Mouse (Mus musculus) embryonic facial prominence, embryonic 15.5 days (tissue): ENCODE results near the gene Phkb. TPM values are rescaled to one million over a fixed set of nuclear protein-coding genes. Genes with fewer than 3 reads are reported as not detected.
"Not testable (repeated sequence)": the region's sequence is repeated elsewhere in the genome, so short reads cannot be mapped to it uniquely, and the experiment has no call there.

ENCODE experiments used
- ATAC-seq: fragments of 200-750 bp; cut with Nextera tagmentation; 2 replicates; pipeline ENCODE4 v1.8.0; 2017; ENCODE audit warnings: low read depth, moderate TSS enrichment; ENCODE audit not compliant: insufficient number of reproducible peaks, low FRiP score, low TSS enrichment
- H3K27ac ChIP-seq: fragments of 300-500 bp; sonication (generic); replicated peaks from 2 replicates; pipeline ENCODE4 v1.5.1; 2015; ENCODE audit warnings: mild to moderate bottlenecking, inconsistent platforms
- H3K27me3 ChIP-seq: fragments of 300-500 bp; sonication (generic); 2 replicates; pipeline ENCODE4 v1.6.1; 2015; ENCODE audit warnings: inconsistent platforms
- H3K36me3 ChIP-seq: fragments of 300-500 bp; sonication (generic); 2 replicates; pipeline ENCODE4 v1.6.1; 2015; ENCODE audit warnings: mild to moderate bottlenecking, inconsistent platforms
- H3K4me1 ChIP-seq: fragments of 300-500 bp; sonication (generic); 2 replicates; pipeline ENCODE4 v1.6.1; 2015; ENCODE audit warnings: inconsistent platforms
- H3K4me2 ChIP-seq: fragments of 300-500 bp; sonication (generic); replicated peaks from 2 replicates; pipeline ENCODE4 v1.6.1; 2015; ENCODE audit warnings: mild to moderate bottlenecking, inconsistent platforms
- H3K4me3 ChIP-seq: fragments of 300-500 bp; sonication (generic); replicated peaks from 2 replicates; pipeline ENCODE4 v1.5.1; 2015; ENCODE audit warnings: mild to moderate bottlenecking, inconsistent platforms
- H3K9ac ChIP-seq: fragments of 300-500 bp; sonication (generic); 2 replicates; pipeline ENCODE4 v1.6.1; 2015; ENCODE audit warnings: inconsistent platforms
- H3K9me3 ChIP-seq: fragments of 300-500 bp; sonication (generic); replicated peaks from 2 replicates; pipeline ENCODE4 v1.6.1; 2016; ENCODE audit warnings: inconsistent platforms
- WGBS: fragments of 180-500 bp; shearing (Covaris S2); methylation state at CpG from one replicate; pipeline ENCODE4 v1.1.7; 2015; 5-methylcytosine and 5-hydroxymethylcytosine counted together
- polyA plus RNA-seq: library from polyadenylated mRNA; unstranded; fragments of >200 nt; fragmentation: Nextera tagmentation; extraction: Ambion mirVana; gene quantifications from 2 replicates; pipeline ENCODE4 v1.2.1, GENCODE M21; 2015

Phkb gene
- 45.8 and 54.2 TPM in 2 replicates for polyA plus RNA-seq

- H3K9ac ChIP-seq: peak within 1 kb of the TSS; percentile 56
- peak; percentile 96 for ATAC-seq
Observed at GRCm38 (mm10) chr8:85840657-85841488, at the start of gene Phkb, which contains the start of gene Itfg1. Gene Phkb, plus strand, starts transcription at chr8:85840959. Gene Itfg1, minus strand, starts transcription at chr8:85840921.

GRCm38 (mm10) chr8:85796392-85796791 lies 44.4 kb upstream of the Phkb start:
- not testable (repeated sequence) for ATAC-seq, H3K36me3 ChIP-seq

More at GRCm38 (mm10) chr8:85840657-85841488, at the start of gene Phkb, which contains the start of gene Itfg1:
- Histone ChIP-seq H3K4me2 (peak within 1 kb of the TSS; percentile 73), H3K27me3 (no peaks in the 10 kb centered on the region), H3K27ac (peak within 1 kb of the TSS; percentile 94), H3K36me3 (peaks cover 6% of the 10 kb centered on the region; the same call in 1 of the 2 replicates), H3K4me3 (peak within 1 kb of the TSS; percentile 77), H3K4me1 (peaks cover 12% of the 10 kb centered on the region), H3K9me3 (no peaks in the 10 kb centered on the region)
- under 1% methylated on average over 54 of the region's 54 CpGs for WGBS

GRCm38 (mm10) chr8:85800164-85800563 lies 40.6 kb upstream of the Phkb start:
- ATAC-seq: no peak
- H3K9me3 ChIP-seq: no peaks in the 10 kb centered on the region
- H3K4me3 ChIP-seq: no peak overlapping the region
- no peak overlapping the region for H3K27ac ChIP-seq
- 86% methylated on average over 1 of the region's 1 CpGs for WGBS
- no peaks in the 10 kb centered on the region for H3K27me3 ChIP-seq
- no peak overlapping the region for H3K9ac ChIP-seq
- H3K36me3 ChIP-seq: peaks cover 4% of the 10 kb centered on the region; the same call in 1 of the 2 replicates
- H3K4me2 ChIP-seq: no peak overlapping the region
- no peaks in the 10 kb centered on the region for H3K4me1 ChIP-seq

More at GRCm38 (mm10) chr8:85796392-85796791, 44.4 kb upstream of the Phkb start:
- H3K4me3 ChIP-seq, H3K27ac ChIP-seq, H3K9ac ChIP-seq, H3K9me3 ChIP-seq, H3K4me1 ChIP-seq, H3K27me3 ChIP-seq, H3K4me2 ChIP-seq: not testable (repeated sequence)
- 96% methylated on average over 1 of the region's 1 CpGs for WGBS

GRCm38 (mm10) chr8:85801408-85801807 lies 39.4 kb upstream of the Phkb start:
- WGBS: 86% methylated on average over 1 of the region's 1 CpGs
- no peak overlapping the region for H3K4me3 ChIP-seq
- ATAC-seq: no peak
- H3K9ac ChIP-seq: no peak overlapping the region
- peaks cover 4% of the 10 kb centered on the region; the same call in 1 of the 2 replicates for H3K36me3 ChIP-seq
- no peaks in the 10 kb centered on the region for H3K27me3 ChIP-seq
- H3K4me1 ChIP-seq: no peaks in the 10 kb centered on the region
- no peak overlapping the region for H3K4me2 ChIP-seq
- H3K27ac ChIP-seq: no peak overlapping the region
- no peaks in the 10 kb centered on the region for H3K9me3 ChIP-seq

GRCm38 (mm10) chr8:85813621-85814020 lies 27.1 kb upstream of the Phkb start:
- Histone ChIP-seq H3K9ac (no peak overlapping the region), H3K27me3 (no peaks in the 10 kb centered on the region), H3K9me3 (no peaks in the 10 kb centered on the region), H3K4me2 (no peak overlapping the region), H3K4me1 (no peaks in the 10 kb centered on the region), H3K27ac (no peak overlapping the region), H3K36me3 (peaks cover 4% of the 10 kb centered on the region; the same call in 1 of the 2 replicates), H3K4me3 (no peak overlapping the region)
- no peak for ATAC-seq

GRCm38 (mm10) chr8:85839916-85840656 lies 673 bp upstream of the Phkb start:
- Histone ChIP-seq H3K4me1 (peaks cover 12% of the 10 kb centered on the region), H3K36me3 (peaks cover 11% of the 10 kb centered on the region), H3K9ac (peak overlapping the region; percentile 56), H3K27ac (peak overlapping the region; percentile 94), H3K4me3 (peak overlapping the region; percentile 77), H3K9me3 (no peaks in the 10 kb centered on the region), H3K4me2 (peak overlapping the region; percentile 73), H3K27me3 (no peaks in the 10 kb centered on the region)
- under 1% methylated on average over 21 of the region's 21 CpGs for WGBS
- ATAC-seq: no peak

- Histone ChIP-seq H3K4me3 (peak overlapping the region; percentile 77), H3K4me2 (peak overlapping the region; percentile 73), H3K27ac (peak overlapping the region; percentile 94), H3K9me3 (no peaks in the 10 kb centered on the region), H3K9ac (peak overlapping the region; percentile 56; the same call in 1 of the 2 replicates), H3K4me1 (peaks cover 12% of the 10 kb centered on the region), H3K36me3 (peaks cover 5% of the 10 kb centered on the region; the same call in 1 of the 2 replicates), H3K27me3 (no peaks in the 10 kb centered on the region)
- ATAC-seq: no peak
- 4% methylated on average over 4 of the region's 4 CpGs for WGBS
Observed at GRCm38 (mm10) chr8:85841489-85841795, 683 bp downstream of the Phkb start.

GRCm38 (mm10) chr8:85845887-85846286 lies 5.1 kb downstream of the Phkb start:
- no peak for ATAC-seq
- no peak overlapping the region for H3K4me2 ChIP-seq

GRCm38 (mm10) chr8:85854220-85855123 lies 13.7 kb downstream of the Phkb start:
- no peak overlapping the region for H3K9ac ChIP-seq
- ATAC-seq: no peak
- WGBS: 84% methylated on average over 19 of the region's 19 CpGs
- H3K4me3 ChIP-seq: no peak overlapping the region
- no peak overlapping the region for H3K4me2 ChIP-seq
- peaks cover 10% of the 10 kb centered on the region; the same call in 1 of the 2 replicates for H3K36me3 ChIP-seq
- H3K4me1 ChIP-seq: no peaks in the 10 kb centered on the region
- H3K27ac ChIP-seq: no peak overlapping the region
- no peaks in the 10 kb centered on the region for H3K27me3 ChIP-seq
- H3K9me3 ChIP-seq: no peaks in the 10 kb centered on the region

More at GRCm38 (mm10) chr8:85845887-85846286, 5.1 kb downstream of the Phkb start:
- H3K27ac ChIP-seq: no peak overlapping the region
- no peaks in the 10 kb centered on the region for H3K27me3 ChIP-seq
- H3K4me3 ChIP-seq: no peak overlapping the region
- H3K9ac ChIP-seq: no peak overlapping the region
- peaks cover 3% of the 10 kb centered on the region; the same call in 1 of the 2 replicates for H3K4me1 ChIP-seq
- 0 out of 2 replicates have a peak, but pooled peaks cover 5% of the 10 kb centered on the region for H3K36me3 ChIP-seq
- H3K9me3 ChIP-seq: no peaks in the 10 kb centered on the region

GRCm38 (mm10) chr8:85857227-85857896 lies 16.6 kb downstream of the Phkb start:
- not testable (repeated sequence) for H3K4me1 ChIP-seq, H3K4me3 ChIP-seq, H3K36me3 ChIP-seq, H3K9ac ChIP-seq, H3K9me3 ChIP-seq, ATAC-seq, H3K4me2 ChIP-seq, H3K27me3 ChIP-seq, H3K27ac ChIP-seq
- 36% methylated on average over 11 of the region's 11 CpGs for WGBS
